Mouse (Mus musculus) adrenal gland, adult (tissue): ENCODE measurements around the gene Rtp2.
"Not testable (repeated sequence)": the region's sequence is repeated elsewhere in the genome, so short reads cannot be mapped to it uniquely, and the experiment has no call there.

Experiments
- DNase-seq, 2 experiments: peaks; one replicate each; pipeline ENCODE4 v3.0.0; 2022 to 2023; ENCODE audit warnings: low spot score in 1 of 2; ENCODE audit not compliant: inconsistent age in 2 of 2

Gene Rtp2

GRCm38 (mm10) chr16:23953189-23953958, 21.2 kb upstream of the Rtp2 start:
- peak in 1 of 2 experiments; percentile 83 for DNase-seq

GRCm38 (mm10) chr16:23952101-23952727, 20.0 kb upstream of the Rtp2 start:
- DNase-seq = no peak

- DNase-seq = no peak
These were observed 15.5 kb upstream of the Rtp2 start for GRCm38 (mm10) chr16:23947654-23948053.

GRCm38 (mm10) chr16:23944801-23945200, 12.6 kb upstream of the Rtp2 start:
- no peak for DNase-seq

- no peak for DNase-seq
These were observed 2.2 kb upstream of the Rtp2 start for GRCm38 (mm10) chr16:23934397-23934796.

GRCm38 (mm10) chr16:23931275-23931674, 919 bp downstream of the Rtp2 start:
- DNase-seq = no peak

GRCm38 (mm10) chr16:23930426-23931073, 1.6 kb downstream of the Rtp2 start:
- DNase-seq = no peak

GRCm38 (mm10) chr16:23927301-23928114, 4.7 kb downstream of the Rtp2 start:
- no peak for DNase-seq

GRCm38 (mm10) chr16:23922906-23923305, 9.3 kb downstream of the Rtp2 start:
- DNase-seq = no peak

- no peak for DNase-seq
These were observed 10.5 kb downstream of the Rtp2 start for GRCm38 (mm10) chr16:23921697-23922096.

GRCm38 (mm10) chr16:23919418-23919817, 12.8 kb downstream of the Rtp2 start:
- DNase-seq = no peak

- DNase-seq = no peak
These were observed 18.8 kb downstream of the Rtp2 start for GRCm38 (mm10) chr16:23913401-23913800.

GRCm38 (mm10) chr16:23912741-23913140, 19.5 kb downstream of the Rtp2 start:
- no peak for DNase-seq

GRCm38 (mm10) chr16:23909015-23909354, 23.2 kb downstream of the Rtp2 start:
- DNase-seq = not testable (repeated sequence)

GRCm38 (mm10) chr16:23908076-23909014, 23.8 kb downstream of the Rtp2 start:
- DNase-seq = not testable (repeated sequence)

- not testable (repeated sequence) for DNase-seq
These were observed 25.6 kb downstream of the Rtp2 start for GRCm38 (mm10) chr16:23906586-23906985.

GRCm38 (mm10) chr16:23901411-23901810, 30.8 kb downstream of the Rtp2 start:
- no peak for DNase-seq

- no peak for DNase-seq
These were observed 32.1 kb downstream of the Rtp2 start for GRCm38 (mm10) chr16:23900061-23900460.

GRCm38 (mm10) chr16:23898840-23899239, 33.4 kb downstream of the Rtp2 start:
- DNase-seq = peak; percentile 80 to 93

GRCm38 (mm10) chr16:23897984-23898586, 34.1 kb downstream of the Rtp2 start:
- peak; percentile 84 to 94 for DNase-seq
